Mouse (Mus musculus) monocyte, adult 5-6 weeks (primary cell): Measurements from ENCODE around the gene Smad3. TPM values are rescaled to one million over a fixed set of nuclear protein-coding genes. Genes with fewer than 3 reads are reported as not detected.

Experiments
- ATAC-seq: fragments of 153-309, 156-312 bp; replicated peaks from 2 replicates; pipeline ENCODE4 v1.8.0; 2017; ENCODE audit warnings: mild to moderate bottlenecking; ENCODE audit not compliant: low TSS enrichment, insufficient number of reproducible peaks, severe bottlenecking, poor library complexity, low FRiP score
- total RNA-seq: library from RNA; stranded (forward); fragments of 200-1000, 200-491, 200-594 nt; gene quantifications from 3 replicates; pipeline ENCODE4 v1.2.3, GENCODE M21; 2017

Smad3 gene
- total RNA-seq, result 52.0 to 121 TPM (median 56.1 TPM) in 3 replicates

DNA sequence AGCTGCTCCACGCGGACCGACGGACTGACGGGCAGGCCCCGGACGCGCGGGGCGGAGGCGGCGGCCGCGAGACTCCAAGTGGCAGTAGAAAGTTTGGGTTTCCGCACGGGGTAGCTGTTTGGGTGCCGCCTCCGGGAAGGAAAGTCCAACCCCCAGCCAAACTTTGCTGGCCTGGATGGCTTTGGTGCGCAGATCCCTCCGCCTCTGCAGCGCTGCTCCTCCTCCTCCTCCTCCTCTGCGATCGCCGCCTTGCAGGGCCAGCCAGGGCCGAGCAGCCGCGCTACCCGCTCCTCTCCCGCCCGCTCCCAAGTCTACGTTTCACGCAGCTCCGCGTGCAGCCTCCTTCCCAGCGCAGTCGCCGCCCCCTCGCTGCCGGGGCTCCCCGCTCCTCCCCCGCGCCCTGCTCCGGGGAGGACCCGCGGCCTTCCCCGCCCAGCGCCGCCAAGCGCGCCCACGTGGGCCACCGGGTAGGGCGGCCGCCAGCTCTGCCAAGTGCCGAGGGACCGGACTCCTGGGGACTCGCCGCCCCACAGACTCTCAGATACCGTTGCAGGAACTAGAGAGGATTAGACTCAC is at the start of gene Smad3:
Smad3 (minus strand) TSS at position 130 of the 576 bp plus-strand sequence.
- ATAC-seq, result peak; percentile 74

DNA sequence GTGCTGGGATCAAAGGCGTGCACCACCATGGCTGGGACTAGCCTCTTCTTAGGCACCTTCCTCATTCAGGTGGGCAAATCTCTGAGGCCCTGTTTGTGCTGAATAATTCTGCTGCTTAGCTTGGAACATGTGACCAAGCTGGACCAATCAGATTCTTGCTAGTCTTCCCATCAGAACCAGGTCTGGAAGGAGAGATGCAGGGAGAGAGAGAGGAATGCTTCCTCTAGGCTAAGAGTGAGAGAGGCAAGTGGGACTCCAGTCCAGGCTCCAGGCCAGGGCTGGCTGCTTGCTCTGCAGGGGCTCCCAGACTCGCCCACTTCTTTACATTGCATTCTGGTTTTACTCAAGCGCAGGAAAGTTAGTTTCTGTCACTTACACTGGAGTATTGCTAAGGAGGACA is 47.1 kb upstream of the Smad3 start:
- ATAC-seq, result no peak

DNA sequence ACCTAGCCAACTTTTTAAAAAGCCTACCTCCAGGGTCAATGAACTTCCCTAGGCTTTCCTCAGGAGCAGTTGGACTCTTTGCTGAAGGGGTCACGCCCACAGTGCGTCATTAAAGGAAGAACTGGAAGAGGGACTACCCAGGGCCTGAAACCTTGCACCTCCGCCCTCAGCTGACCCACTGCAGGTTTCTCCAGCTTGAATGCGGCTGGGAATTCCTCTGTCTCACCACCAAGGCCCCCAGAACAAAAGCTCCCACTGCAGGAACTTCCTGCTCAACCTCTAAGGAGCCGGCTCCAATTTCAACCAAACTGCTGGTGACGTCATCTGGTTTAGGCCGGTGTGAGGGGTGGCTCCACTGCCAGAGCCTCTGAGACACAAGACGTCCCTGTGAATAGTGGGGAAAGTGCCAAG is 45.4 kb upstream of the Smad3 start:
- no peak for ATAC-seq

DNA sequence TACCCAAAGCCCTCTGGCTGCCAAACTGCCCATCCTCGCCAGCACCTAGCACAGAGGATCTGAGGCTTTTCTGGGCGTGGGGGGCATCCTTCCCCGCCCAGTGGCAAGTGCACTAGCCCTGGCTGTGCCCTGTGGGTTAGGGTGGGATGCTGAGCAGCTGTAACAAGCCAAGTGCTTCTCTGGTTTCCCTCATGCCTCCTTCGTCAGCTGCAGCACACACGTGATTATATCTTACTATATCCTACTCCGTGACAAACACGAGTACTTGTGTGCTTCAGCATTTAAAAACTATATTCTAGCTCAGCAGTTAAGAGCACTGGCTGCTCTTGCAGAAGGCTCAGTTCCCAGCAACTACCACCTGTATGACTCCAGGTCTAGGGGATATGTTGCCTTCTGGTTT is 44.7 kb upstream of the Smad3 start:
- ATAC-seq, result no peak

DNA sequence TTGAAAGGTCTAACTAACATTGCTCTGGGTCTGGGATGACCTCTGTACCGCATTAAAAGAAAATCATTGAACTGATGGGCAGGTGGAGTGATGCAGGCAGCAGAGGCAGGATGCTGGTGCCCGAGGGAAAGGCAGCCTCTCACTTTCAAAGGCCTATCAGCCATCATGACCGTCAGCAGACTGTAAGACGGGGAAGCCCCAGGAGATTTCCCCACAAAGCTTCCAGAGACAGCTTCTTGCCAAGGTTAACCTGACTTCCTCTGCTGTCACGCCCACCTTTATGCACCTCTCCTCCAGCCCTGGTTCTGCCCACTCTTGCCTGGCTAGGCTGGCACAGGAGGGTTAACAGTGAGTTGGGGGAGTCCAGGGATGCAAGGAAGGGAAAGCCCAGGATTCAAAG is 44.3 kb upstream of the Smad3 start:
- ATAC-seq, result no peak

DNA sequence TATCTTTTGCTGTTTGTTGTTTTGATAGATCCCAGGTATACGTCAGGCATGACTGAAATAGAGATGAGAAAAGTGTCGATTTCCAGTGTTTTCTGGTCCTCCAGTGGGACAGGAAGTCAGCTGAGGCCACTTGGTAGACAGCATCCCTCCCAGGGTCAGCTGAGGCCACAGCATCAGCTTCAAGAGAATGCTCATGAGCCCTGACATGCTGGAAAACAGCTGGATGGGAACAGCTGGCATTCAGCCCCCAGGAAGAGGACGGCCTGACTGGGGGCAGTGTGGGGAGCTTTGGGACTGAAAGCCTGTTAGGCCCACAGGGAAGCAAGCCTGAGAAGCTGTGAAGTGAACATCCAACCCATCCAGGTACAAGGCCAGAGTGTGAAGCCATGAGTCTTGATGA is 38.6 kb upstream of the Smad3 start:
- no peak for ATAC-seq

DNA sequence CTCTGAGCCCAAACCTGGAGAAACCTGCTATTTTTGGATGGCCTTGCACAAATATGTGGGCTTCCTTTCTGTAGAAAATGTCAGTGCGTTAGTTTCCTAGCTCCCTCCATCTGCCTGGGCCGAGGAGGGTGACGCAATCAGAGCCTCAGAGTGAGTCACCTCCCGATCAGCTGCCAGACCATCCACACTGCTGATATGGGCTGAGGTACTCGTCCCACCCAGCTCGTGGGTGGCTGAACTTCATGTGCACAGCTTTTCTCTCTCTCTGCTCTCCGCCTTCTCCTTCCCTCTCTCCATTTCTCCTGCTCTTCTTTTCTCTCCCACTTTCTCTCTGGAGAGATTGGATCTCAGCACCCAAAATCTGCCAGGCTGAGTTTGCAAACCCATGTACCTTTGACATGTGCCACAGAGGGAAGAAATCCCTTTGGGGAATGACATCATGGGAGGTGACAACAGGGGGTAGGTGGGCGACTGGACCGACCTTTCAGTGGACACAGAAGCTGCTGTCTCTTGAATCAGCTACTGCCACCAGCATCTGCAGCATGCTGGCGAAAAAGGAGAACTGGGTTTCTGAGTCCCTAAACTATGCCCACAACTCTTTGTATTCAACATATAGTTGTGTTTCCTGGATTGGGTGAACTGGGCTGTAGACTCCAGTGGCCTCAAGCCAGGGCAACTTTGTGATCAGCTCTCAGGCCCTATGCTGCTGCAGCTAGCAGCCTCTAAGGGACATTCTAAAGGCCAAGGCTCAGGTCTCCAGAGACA is 36.1 kb upstream of the Smad3 start:
- peak; percentile 92 for ATAC-seq

DNA sequence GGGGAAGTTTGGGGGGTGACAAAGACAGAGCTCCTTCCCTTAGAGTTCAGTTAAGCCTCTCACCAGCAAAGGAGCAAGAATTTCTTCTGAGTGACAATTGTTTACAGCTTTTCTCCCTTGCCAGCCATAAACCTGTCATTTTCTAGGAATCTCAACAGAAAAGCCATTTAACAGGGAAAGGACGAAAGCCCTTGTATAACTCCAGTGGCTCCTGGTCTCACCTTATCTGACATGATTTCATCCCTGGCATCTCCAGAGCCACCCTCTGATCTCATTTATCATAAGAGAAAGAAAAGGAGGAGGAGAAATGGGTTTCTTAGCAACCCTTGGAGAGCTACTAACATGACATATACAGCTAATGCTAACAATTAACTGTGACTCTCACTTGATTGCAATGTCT is 33.9 kb upstream of the Smad3 start:
- ATAC-seq, result no peak

DNA sequence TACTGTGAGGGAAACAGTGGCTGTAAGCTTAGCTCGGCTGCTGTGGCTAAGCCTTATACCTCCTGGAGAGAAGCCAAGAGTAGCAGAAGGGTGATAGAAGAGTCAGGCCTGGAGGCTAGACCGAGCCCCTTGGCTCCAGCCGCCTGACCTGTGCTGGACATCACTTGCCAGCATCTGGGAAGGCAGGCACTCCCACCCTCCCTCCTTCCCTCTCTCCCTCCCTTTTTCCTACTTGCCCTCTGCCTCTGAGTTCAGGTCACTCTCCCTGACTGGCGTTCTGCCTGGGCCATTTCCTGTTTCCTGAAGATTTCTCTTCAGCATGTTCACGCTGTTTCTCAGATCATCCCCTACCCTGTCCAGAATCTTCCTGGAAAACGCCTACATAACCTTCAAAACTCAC is 33.5 kb upstream of the Smad3 start:
- no peak for ATAC-seq

DNA sequence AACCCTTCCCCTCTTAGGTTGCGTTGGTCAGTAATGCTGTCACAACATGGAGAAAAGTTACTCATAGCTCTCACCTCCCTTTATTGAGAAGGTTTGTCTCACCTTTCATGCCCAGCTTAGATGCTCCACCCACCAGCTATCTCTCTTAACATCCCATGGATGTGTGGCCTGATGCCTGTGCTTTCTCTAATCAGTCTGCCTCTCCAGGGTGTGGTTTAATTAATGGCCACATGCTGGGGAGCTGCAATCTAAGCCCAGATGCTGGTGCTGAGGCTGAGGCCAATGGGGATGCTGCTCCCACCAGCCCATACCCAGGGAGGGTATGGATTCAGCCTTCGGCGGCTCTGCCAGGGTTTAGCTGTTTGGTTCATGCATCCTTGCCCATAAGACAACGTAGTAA is 32.4 kb upstream of the Smad3 start:
- ATAC-seq, result no peak

DNA sequence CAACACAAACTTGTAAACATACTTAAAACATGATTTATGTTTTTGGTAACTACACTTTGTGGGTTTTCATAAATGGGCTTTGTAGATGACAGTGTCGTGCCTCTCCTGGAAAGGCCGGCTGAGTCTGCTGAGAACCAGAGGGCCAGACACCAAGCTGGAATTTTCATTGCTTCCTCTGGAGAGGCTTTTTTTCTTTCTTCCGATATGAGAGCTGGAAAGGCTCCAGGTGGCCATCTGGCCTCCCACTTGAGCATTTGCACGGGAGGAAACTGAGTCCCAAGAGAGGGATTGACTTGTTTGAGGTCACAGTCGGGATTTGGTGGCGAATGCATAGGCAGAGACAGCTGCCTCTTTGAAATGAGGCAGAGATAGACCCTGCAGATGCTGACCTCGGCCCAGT is 31.6 kb upstream of the Smad3 start:
- ATAC-seq, result no peak

DNA sequence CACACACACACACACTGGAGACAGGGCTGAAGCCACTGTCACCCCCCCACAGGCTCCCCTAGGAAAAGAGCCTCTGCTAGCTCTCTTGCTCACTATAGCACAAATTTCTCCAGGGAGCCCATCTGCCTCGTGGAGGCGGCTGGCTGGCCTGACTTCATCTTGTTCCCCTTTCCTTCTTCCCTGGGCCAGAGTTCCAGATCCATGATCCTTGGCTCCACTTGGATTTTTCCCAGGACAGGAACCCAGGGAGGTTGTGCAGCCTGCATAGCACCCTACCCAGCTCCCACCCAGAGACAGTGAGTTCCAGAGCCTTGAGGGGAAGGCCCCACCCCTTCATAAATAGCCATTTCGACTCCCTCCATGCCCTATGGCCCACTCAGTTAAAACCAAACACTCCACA is 29.8 kb upstream of the Smad3 start:
- ATAC-seq, result no peak

DNA sequence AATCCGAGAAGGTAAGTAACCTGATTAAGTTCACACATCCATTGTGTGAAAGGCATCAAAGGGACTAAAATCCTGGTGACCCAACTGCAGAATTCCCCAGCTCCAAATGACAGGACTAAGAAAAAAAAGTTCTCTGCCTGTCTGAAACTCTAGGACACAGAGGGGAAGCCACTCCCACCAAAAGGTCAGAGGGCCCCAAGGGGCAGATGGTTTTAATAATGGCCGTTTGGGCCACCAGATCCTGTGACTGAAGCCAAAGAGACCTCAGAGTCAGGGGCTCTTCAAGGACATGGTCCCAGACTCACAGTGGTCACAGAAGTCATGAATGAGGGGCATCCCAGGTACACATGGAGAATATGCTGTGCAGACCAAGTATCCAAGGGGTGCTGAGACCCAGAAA is 29.3 kb upstream of the Smad3 start:
- ATAC-seq, result no peak

DNA sequence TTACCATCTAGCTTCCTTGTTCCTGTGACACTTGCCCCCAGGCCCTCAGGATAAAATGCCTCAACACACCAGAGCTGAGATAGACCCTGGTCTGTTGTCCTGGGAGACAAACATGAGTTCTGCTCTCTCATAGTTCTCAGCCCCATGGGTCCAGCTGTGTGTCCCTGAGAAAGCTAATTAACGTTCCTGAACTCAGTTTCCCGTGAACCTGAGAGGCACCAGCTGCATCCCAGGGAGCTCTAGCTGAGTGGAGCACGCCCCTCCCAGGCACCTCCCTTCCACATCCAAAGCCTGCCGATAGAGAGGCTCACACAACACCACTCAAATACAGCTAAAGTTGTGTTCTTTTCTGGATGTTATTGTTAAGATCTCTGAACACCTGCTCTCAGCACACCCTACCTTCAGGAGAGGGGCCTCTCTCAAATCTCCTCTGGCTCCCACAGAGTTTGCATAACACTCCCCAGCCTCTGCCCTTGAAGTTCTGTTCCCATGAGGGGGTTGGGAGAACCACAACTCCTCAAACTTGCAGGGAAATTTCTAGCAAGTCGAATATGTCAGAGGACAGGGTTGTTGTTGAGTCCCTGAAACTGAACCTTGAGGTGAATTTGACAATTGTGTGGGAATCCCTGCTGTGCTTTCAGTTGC is 28.4 kb upstream of the Smad3 start:
- ATAC-seq, result no peak

DNA sequence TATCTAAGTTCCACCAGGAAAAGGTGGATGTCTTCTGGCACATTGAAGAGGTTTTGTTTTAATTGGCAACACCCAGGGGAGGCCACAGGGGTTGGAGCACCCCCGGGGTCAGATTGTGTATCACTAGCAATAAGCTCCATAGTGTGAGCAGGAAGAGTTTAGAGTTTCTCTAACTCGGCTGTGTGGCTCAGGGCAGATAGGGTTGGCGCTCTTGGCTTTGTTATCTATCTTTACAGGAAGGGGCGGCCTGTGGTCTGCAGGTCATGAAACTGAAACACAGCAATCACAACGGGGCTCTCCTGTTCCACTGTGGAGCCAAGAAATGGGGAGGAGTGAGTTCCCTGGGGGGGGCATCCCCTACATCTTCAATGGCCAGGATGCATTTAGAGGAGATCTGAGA is 27.7 kb upstream of the Smad3 start:
- no peak for ATAC-seq

DNA sequence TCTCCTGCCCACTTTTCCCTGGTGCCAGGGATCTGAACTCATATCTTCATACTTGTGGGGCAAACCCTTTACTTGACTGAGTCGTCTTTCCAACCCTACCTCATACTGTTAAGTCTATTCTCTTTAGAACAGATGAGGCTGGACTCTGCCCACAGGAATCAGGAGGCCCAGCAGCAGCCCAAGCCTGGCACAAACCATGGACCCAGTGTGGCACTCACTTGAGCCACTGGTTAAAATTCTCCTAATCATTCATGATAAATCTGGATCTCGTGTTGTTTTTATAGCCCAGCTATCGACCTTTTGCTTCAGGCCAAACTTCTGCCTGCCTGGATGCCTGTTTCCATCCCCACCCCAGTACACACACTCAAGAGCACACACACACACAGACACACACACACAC is 26.8 kb upstream of the Smad3 start:
- no peak for ATAC-seq

DNA sequence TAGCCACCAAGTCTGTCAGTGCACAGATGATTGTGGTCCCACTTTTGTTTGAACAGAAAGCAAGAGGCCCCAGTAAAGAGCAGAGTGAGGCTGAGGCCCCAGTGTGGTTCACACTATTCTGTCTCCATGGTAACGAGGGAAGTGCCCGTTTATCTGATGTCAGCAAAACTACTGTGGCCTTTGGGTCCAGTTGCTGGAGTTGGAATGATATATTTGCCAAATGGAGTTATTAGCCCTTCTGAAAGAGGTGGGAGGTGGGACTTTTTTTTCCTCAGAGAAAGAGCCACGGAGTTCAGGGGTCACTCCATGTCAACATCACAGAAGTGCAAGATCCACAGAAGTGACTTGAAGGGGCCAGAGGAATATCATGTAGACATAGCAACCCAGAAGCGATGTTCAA is 24.9 kb upstream of the Smad3 start:
- ATAC-seq, result 0 out of 2 replicates have a peak, but pooled peaks have one; percentile 34

DNA sequence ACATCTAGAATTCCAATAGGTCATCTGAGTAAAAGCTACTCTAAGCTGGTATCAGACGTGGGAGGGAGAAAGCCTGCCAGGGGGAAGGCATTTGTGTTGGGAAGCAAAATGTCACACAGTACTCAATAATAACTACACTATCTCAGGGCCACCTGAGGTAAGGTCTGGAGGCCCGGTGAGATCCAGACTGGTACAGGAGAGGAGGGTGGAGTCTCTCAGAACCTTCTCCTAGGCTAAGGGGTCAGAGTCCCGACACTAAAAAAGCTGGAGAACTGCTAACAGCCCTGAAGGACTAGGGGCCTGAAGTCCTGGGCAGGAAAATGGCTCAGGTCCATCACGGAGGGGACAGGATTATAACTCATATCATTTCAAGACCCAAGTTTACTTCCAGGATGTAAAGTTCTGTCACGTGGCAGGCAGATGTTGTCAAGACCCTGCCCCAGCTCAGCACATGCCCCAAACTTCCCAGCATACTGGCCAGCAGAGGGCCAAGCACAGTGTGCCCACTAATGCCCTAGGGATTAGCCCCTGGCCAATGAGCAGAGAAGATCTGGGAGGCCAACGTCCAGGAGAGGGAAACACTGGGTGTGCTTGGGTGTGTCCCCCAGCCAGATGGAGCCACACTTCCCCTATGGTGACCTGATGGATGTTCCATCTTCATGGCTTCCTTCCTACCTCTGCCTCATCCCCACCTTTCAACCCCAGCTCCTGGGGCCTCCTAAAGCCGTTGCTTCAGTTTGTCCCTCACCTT is 24.1 kb upstream of the Smad3 start:
- ATAC-seq, result peak; percentile 40; the same call in 1 of the 2 replicates
